Mouse (Mus musculus) heart, embryonic 15.5 days (tissue): ENCODE results near the gene Sult5a1. TPM values are rescaled to one million over a fixed set of nuclear protein-coding genes. Genes with fewer than 3 reads are reported as not detected.
"Not testable (repeated sequence)": the region's sequence is repeated elsewhere in the genome, so short reads cannot be mapped to it uniquely, and the experiment has no call there.

Source experiments
- ATAC-seq: fragments of 200-750 bp; cut with Nextera tagmentation; replicated peaks from 2 replicates; pipeline ENCODE4 v1.8.0; 2017; ENCODE audit warnings: low read depth, moderate TSS enrichment; ENCODE audit not compliant: insufficient number of reproducible peaks, insufficient read depth, low FRiP score
- H3K27ac ChIP-seq: fragments of 300-500 bp; sonication (generic); 2 replicates; pipeline ENCODE4 v1.5.1; 2015; ENCODE audit warnings: mild to moderate bottlenecking, inconsistent platforms
- H3K27me3 ChIP-seq: fragments of 300-500 bp; sonication (generic); 2 replicates; pipeline ENCODE4 v1.6.1; 2015; ENCODE audit warnings: inconsistent platforms
- H3K36me3 ChIP-seq: fragments of 300-500 bp; sonication (generic); 2 replicates; pipeline ENCODE4 v1.6.1; 2015; ENCODE audit warnings: mild to moderate bottlenecking, inconsistent platforms
- H3K4me1 ChIP-seq: fragments of 300-500 bp; sonication (generic); replicated peaks from 2 replicates; pipeline ENCODE4 v1.6.1; 2015; ENCODE audit warnings: inconsistent platforms
- H3K4me2 ChIP-seq: fragments of 300-500 bp; sonication (generic); 2 replicates; pipeline ENCODE4 v1.6.1; 2015; ENCODE audit warnings: inconsistent platforms, mild to moderate bottlenecking, moderate library complexity
- H3K4me3 ChIP-seq: fragments of 300-500 bp; sonication (generic); 2 replicates; pipeline ENCODE4 v1.5.1; 2015; ENCODE audit warnings: mild to moderate bottlenecking, inconsistent platforms
- H3K9ac ChIP-seq: fragments of 300-500 bp; sonication (generic); 2 replicates; pipeline ENCODE4 v1.6.1; 2015; ENCODE audit warnings: mild to moderate bottlenecking, inconsistent platforms
- H3K9me3 ChIP-seq: fragments of 300-500 bp; sonication (generic); replicated peaks from 2 replicates; pipeline ENCODE4 v1.6.1; 2016; ENCODE audit warnings: inconsistent platforms
- WGBS: fragments of 180-500 bp; shearing (Covaris S2); methylation state at CpG from one replicate; pipeline ENCODE4 v1.1.7; 2015; ENCODE audit warnings: mixed read lengths; 5-methylcytosine and 5-hydroxymethylcytosine counted together
- polyA plus RNA-seq: library from polyadenylated mRNA; unstranded; fragments of >200 nt; fragmentation: Nextera tagmentation; extraction: Ambion mirVana; gene quantifications from 2 replicates; pipeline ENCODE4 v1.2.1, GENCODE M21; 2015

Gene Sult5a1
- polyA plus RNA-seq, 1 experiment from 2014 or later: 4.6 TPM

- peaks cover under 1% of the 10 kb centered on the region; the same call in 1 of the 2 replicates for H3K36me3 ChIP-seq
- H3K4me1 ChIP-seq: no peaks in the 10 kb centered on the region; the same call in 1 of the 2 replicates
- peaks cover 10% of the 10 kb centered on the region for H3K27me3 ChIP-seq
- no peaks in the 10 kb centered on the region for H3K9me3 ChIP-seq
- no peak overlapping the region for H3K9ac ChIP-seq
- no peak overlapping the region for H3K4me3 ChIP-seq
- no peak overlapping the region for H3K27ac ChIP-seq
- peak; percentile 62 for ATAC-seq
- no peak overlapping the region for H3K4me2 ChIP-seq
- WGBS: 11% methylated on average over 4 of the region's 4 CpGs
Measured at GRCm38 (mm10) chr8:123110649-123111048, 47.5 kb downstream of the Sult5a1 start.

DNA sequence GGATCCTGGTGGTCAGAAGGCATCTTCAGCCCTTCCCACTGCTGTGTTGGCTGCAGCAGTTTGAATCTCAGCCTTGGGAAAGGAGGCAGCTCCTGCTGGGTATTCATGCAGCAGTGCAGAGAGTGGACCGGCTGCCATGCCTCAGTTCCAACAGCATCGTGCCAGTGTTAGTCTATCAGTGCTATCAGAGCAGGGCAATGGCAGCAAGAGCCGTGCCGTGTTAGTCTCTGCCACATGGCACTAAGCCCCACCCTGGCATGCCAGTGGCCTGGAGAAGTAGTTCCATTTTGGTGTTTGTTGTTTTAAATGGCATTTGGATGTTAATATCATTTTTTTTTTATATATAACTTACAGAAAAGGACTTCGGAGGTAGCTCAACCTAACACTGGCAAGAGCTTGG, 49.2 kb downstream of the Sult5a1 start:
- WGBS: 82% methylated on average over 5 of the region's 5 CpGs
- no peak overlapping the region for H3K27ac ChIP-seq

DNA sequence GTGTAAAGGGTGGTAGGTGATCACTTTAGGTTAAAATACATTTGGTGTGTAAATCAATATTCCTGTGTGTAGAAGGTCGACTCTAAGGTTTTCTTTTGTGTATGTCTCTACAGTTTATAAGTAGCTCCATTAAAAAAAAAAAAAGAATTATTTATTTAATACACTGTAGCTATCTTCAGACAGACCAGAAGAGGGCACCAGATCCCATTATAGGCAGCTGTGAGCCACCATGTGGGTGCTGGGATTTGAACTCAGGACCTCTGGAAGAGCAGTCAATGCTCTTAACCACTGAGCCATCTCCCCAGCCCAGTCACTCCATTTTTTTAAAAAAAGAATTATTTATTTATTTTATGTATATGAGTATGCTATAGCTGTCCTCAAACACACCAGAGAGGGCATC, 50.1 kb downstream of the Sult5a1 start:
- H3K9ac ChIP-seq: no peak overlapping the region
- H3K4me1 ChIP-seq: peaks cover 14% of the 10 kb centered on the region
- no peak overlapping the region for H3K4me2 ChIP-seq
- ATAC-seq: no peak
- no peaks in the 10 kb centered on the region for H3K9me3 ChIP-seq
- WGBS: 61% methylated on average over 1 of the region's 1 CpGs
- H3K27me3 ChIP-seq: peaks cover 9% of the 10 kb centered on the region; the same call in 1 of the 2 replicates
- H3K27ac ChIP-seq: no peak overlapping the region
- no peak overlapping the region for H3K4me3 ChIP-seq
- H3K36me3 ChIP-seq: peaks cover 25% of the 10 kb centered on the region

More for the DNA sequence above, 49.2 kb downstream of the Sult5a1 start:
- Histone ChIP-seq H3K9ac (no peak overlapping the region), H3K4me2 (no peak overlapping the region), H3K4me3 (no peak overlapping the region), H3K27me3 (peaks cover 9% of the 10 kb centered on the region; the same call in 1 of the 2 replicates), H3K9me3 (no peaks in the 10 kb centered on the region), H3K4me1 (peaks cover 6% of the 10 kb centered on the region), H3K36me3 (peaks cover 16% of the 10 kb centered on the region)
- no peak for ATAC-seq

- peaks cover 9% of the 10 kb centered on the region; the same call in 1 of the 2 replicates for H3K27me3 ChIP-seq
- H3K9ac ChIP-seq: no peak overlapping the region
- H3K4me2 ChIP-seq: no peak overlapping the region
- H3K27ac ChIP-seq: no peak overlapping the region
- WGBS: 52% methylated on average over 2 of the region's 2 CpGs
- no peak for ATAC-seq
- peaks cover 17% of the 10 kb centered on the region for H3K4me1 ChIP-seq
- no peak overlapping the region for H3K4me3 ChIP-seq
- no peaks in the 10 kb centered on the region for H3K9me3 ChIP-seq
- peaks cover 25% of the 10 kb centered on the region for H3K36me3 ChIP-seq
Measured at GRCm38 (mm10) chr8:123106531-123106930, 51.6 kb downstream of the Sult5a1 start.

GRCm38 (mm10) chr8:123105553-123106326, 52.4 kb downstream of the Sult5a1 start:
- H3K9ac ChIP-seq: no peak overlapping the region
- H3K27ac ChIP-seq: no peak overlapping the region
- H3K4me1 ChIP-seq: peaks cover 18% of the 10 kb centered on the region
- WGBS: 70% methylated on average over 5 of the region's 5 CpGs
- no peak overlapping the region for H3K4me2 ChIP-seq
- 0 out of 2 replicates have a peak, but pooled peaks cover 4% of the 10 kb centered on the region for H3K27me3 ChIP-seq
- ATAC-seq: no peak
- no peak overlapping the region for H3K4me3 ChIP-seq
- H3K9me3 ChIP-seq: no peaks in the 10 kb centered on the region
- H3K36me3 ChIP-seq: peaks cover 25% of the 10 kb centered on the region

- Histone ChIP-seq H3K27ac (0 out of 2 replicates have a peak overlapping the region, but pooled peaks have one; percentile 85), H3K27me3 (0 out of 2 replicates have a peak, but pooled peaks cover 4% of the 10 kb centered on the region), H3K36me3 (peaks cover 25% of the 10 kb centered on the region), H3K4me3 (peak overlapping the region; percentile 65), H3K9me3 (no peaks in the 10 kb centered on the region), H3K9ac (peak overlapping the region; percentile 91), H3K4me1 (peaks cover 18% of the 10 kb centered on the region), H3K4me2 (peak overlapping the region; percentile 88)
- ATAC-seq: no peak
- WGBS: 77% methylated on average over 6 of the region's 6 CpGs
Measured at GRCm38 (mm10) chr8:123104046-123104767, 53.9 kb downstream of the Sult5a1 start.

DNA sequence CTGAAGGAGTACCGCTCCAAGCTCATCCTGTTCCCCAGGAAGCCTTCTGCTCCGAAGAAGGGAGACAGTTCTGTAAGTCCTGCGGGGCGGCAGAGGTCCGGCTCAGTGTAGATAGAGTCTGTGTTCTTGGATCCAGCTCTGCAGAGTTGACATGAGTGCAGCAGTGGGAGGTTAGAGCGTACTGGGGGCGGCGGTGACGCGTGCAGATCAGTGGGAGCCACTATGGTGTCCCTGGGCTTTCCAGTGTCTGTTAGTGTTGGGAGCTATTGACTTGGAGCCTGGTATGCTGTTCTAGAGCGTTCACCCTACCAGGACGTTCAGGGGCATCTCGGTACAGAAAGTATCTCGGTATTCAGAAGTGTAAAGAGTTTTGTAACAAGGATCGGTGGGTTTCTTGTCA, 54.8 kb downstream of the Sult5a1 start:
- Histone ChIP-seq H3K4me3 (peak overlapping the region; percentile 65), H3K4me2 (peak overlapping the region; percentile 88), H3K4me1 (peaks cover 18% of the 10 kb centered on the region), H3K27ac (peak overlapping the region; percentile 85), H3K9me3 (no peaks in the 10 kb centered on the region), H3K27me3 (no peaks in the 10 kb centered on the region), H3K9ac (peak overlapping the region; percentile 91), H3K36me3 (peaks cover 25% of the 10 kb centered on the region)
- no peak for ATAC-seq
- 11% methylated on average over 15 of the region's 15 CpGs for WGBS

DNA sequence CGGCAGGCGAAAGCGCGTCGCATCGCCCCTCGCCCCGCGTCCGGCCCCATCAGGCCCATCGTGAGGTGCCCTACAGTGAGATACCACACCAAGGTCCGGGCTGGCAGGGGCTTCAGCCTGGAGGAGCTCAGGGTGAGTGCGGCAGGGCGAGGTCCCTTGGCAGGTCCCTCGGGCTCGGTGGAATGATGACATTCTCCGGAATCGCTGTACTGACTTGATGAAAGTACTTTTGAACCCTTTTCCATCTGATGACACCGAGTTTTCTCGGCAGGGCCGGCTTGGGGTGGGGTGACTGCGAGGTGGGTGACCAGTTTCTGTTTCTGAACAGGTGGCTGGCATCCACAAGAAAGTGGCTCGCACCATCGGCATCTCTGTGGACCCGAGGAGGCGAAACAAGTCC, 55.3 kb downstream of the Sult5a1 start:
- H3K36me3 ChIP-seq: peaks cover 25% of the 10 kb centered on the region
- ATAC-seq: peak; percentile 11; the same call in 1 of the 2 replicates
- H3K4me1 ChIP-seq: peaks cover 18% of the 10 kb centered on the region
- peak overlapping the region; percentile 88 for H3K4me2 ChIP-seq
- H3K4me3 ChIP-seq: peak overlapping the region; percentile 65
- peak overlapping the region; percentile 91 for H3K9ac ChIP-seq
- WGBS: 1% methylated on average over 26 of the region's 26 CpGs
- not testable (repeated sequence) for H3K9me3 ChIP-seq, H3K27me3 ChIP-seq
- H3K27ac ChIP-seq: peak overlapping the region; percentile 85

GRCm38 (mm10) chr8:123101735-123102685, 56.1 kb downstream of the Sult5a1 start, which contains the start of gene Rpl13:
TSS of gene Rpl13 (plus strand) at chr8:123102350.
- peak within 1 kb of the TSS; percentile 91 for H3K9ac ChIP-seq
- peak within 1 kb of the TSS; percentile 65 for H3K4me3 ChIP-seq
- peaks cover 18% of the 10 kb centered on the region for H3K4me1 ChIP-seq
- peak within 1 kb of the TSS; percentile 88 for H3K4me2 ChIP-seq
- H3K36me3 ChIP-seq: peaks cover 33% of the 10 kb centered on the region
- H3K27me3 ChIP-seq: no peaks in the 10 kb centered on the region
- ATAC-seq: peak; percentile 96
- 1% methylated on average over 56 of the region's 56 CpGs for WGBS
- no peaks in the 10 kb centered on the region for H3K9me3 ChIP-seq
- H3K27ac ChIP-seq: peak within 1 kb of the TSS; percentile 85

GRCm38 (mm10) chr8:123101244-123101643, 56.9 kb downstream of the Sult5a1 start:
- no peak overlapping the region; the same call in 1 of the 2 replicates for H3K9ac ChIP-seq

More at GRCm38 (mm10) chr8:123101244-123101643, 56.9 kb downstream of the Sult5a1 start:
- Histone ChIP-seq H3K4me3 (no peak overlapping the region), H3K27me3 (no peaks in the 10 kb centered on the region), H3K4me2 (peak overlapping the region; percentile 88; the same call in 1 of the 2 replicates), H3K4me1 (peaks cover 18% of the 10 kb centered on the region), H3K27ac (no peak overlapping the region), H3K9me3 (no peaks in the 10 kb centered on the region), H3K36me3 (peaks cover 34% of the 10 kb centered on the region)
- ATAC-seq: no peak
- WGBS: 78% methylated on average over 4 of the region's 4 CpGs
